Mouse (Mus musculus): ENCODE measurements at regions not wholly inside any gene's neighbourhood (a gene's known extent, or its start where the extent isn't known, plus 50 kb on each side); places are given as distances from the start of the nearest gene placed in this dataset.

DNA sequence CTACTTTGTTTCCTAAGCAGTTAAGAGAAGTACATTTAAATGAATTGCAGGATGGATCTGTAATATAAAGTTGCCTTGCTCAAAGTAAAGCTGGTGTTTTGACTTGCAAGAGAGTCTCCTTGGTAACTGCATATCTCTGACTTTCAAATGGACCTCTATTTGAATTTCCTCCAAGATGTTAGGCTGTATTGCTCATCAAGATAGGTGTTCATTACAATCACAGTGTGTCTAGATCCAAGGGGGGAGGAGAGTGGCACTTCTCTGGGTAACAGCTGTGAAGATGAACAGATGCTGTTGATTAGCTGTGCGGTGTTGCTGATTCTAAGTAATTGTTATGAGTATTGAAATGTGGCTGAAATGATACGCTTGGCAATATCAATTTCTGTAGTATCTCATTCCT, 787.2 kb downstream of the Pom121l12 start:
- DNase-seq (ENCODE audit: low spot score in 2 of 2), result peak in 1 of 2 experiments; percentile 9

DNA sequence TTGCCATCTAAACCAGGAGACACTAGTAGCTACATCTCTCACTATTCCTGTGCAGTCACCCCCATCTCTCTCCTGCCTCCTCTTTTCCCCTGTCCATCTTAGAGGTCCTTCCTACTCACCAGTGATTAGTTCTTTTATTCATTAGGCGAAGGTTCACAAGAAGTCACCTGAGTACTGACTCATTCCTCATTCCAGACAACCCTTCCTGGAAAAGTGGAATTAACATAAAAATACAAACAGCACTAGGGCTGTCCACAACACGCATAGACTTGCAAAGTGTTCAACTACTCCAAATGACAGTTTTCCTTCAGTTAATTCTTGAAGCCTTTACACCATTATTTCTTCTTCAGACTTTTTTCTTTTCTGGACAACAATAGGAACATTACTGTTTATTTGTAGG, 821.7 kb upstream of the Vstm2a start:
- no peak for DNase-seq (ENCODE audit: low spot score in 2 of 2)

All from layer of hippocampus, adult 18-20 months (tissue).